Mouse (Mus musculus) olfactory bulb, adult 2 months (tissue): Measurements from ENCODE around the gene Dgkb.

Experiments
- CTCF ChIP-seq: fragments of 200-500 bp; IDR thresholded peaks from 2 replicates; pipeline ENCODE4 v1.5.1; 2012; ENCODE audit warnings: low read depth, mild to moderate bottlenecking, low read length, moderate library complexity; ENCODE audit not compliant: insufficient read depth
- POLR2A ChIP-seq: fragments of 200-500 bp; IDR thresholded peaks from 2 replicates; pipeline ENCODE4 v1.6.1; 2012; ENCODE audit warnings: mild to moderate bottlenecking, low read depth, low read length, moderate library complexity; ENCODE audit not compliant: insufficient read depth

GRCm38 (mm10) chr12:38435364-38436130 lies 618.0 kb downstream of the Dgkb start:
- no peak for TF ChIP-seq CTCF
- TF ChIP-seq POLR2A, result no peak
